9 mouse cellular contexts compared by ENCODE assay signal in genomic region chr11:73198190-73198589, GRCm38 (mm10). TPM values are rescaled to one million over a fixed set of nuclear protein-coding genes. Genes with fewer than 3 reads are reported as not detected.
DNase-seq lines count a peak whose midpoint lies in the region; ATAC-seq and TF ChIP-seq lines count a peak whose summit lies in the region.
"Had no signal": no experiment of that assay in that cellular context is flagged by ENCODE, and none has a peak within 500 bp of the region (broad histone marks: within the 10 kb centered on the region; RNA-seq: fewer than 3 reads in every experiment).

No protein-coding gene starts in this region.

- 0 out of 2 replicates have a peak overlapping the region, but pooled peaks have one; percentile 68 for H3K27ac ChIP-seq in heart, embryonic 13.5 days (replicated peaks)
- H3K27ac ChIP-seq in ES-E14 (ENCODE audit: insufficient read depth, low read depth, low read length, poor library complexity, severe bottlenecking) (no peak overlapping the region), macrophage (peak overlapping the region; percentile 81)
- peak overlapping the region; percentile 86; the same call in 1 of the 2 replicates for H3K27ac ChIP-seq in hindbrain, embryonic 10.5 days

- 3% methylated on average over 1 of the region's 1 CpGs for WGBS in heart, embryonic 13.5 days
- 2% methylated on average over 1 of the region's 1 CpGs for whole genome bisulfite sequencing in hindbrain, embryonic 10.5 days
- WGBS in macrophage (ENCODE audit: missing documents): 22% methylated on average over 1 of the region's 1 CpGs

- H3K9ac ChIP-seq in heart, embryonic 13.5 days: peak overlapping the region; percentile 92
- no peak overlapping the region; the same call in 1 of the 2 replicates for H3K9ac ChIP-seq in ES-E14 (ENCODE audit: insufficient read depth, low read depth, low read length, poor library complexity, severe bottlenecking)

- H3K79me2 ChIP-seq in macrophage (ENCODE audit: inconsistent target): peaks cover 36% of the 10 kb centered on the region

- no peaks in the 10 kb centered on the region for H3K27me3 ChIP-seq in heart, embryonic 13.5 days (replicated peaks)
- H3K27me3 ChIP-seq in hindbrain, embryonic 10.5 days (ENCODE audit: insufficient read depth, poor library complexity, severe bottlenecking): peaks cover 15% of the 10 kb centered on the region

- no peak for DNase-seq in heart, postnatal 25 days (ENCODE audit: low spot score)
- no peak for DNase-seq in ES-E14 (ENCODE audit: low read depth, low spot score)
- DNase-seq in hindbrain, embryonic 10.5 days (ENCODE audit: low spot score): no peak
- DNase-seq in gastrocnemius, postnatal 25 days: no peak
- no peak for DNase-seq in urinary bladder, postnatal 25 days (ENCODE audit: low spot score)
- DNase-seq in right cerebral cortex, postnatal 25 days: no peak

- no peaks in the 10 kb centered on the region for H3K9me3 ChIP-seq in heart, embryonic 13.5 days
- no peaks in the 10 kb centered on the region for H3K9me3 ChIP-seq in ES-E14 (ENCODE audit: control insufficient read depth, insufficient read depth, low read depth, low read length)
- H3K9me3 ChIP-seq in hindbrain, embryonic 10.5 days: no peaks in the 10 kb centered on the region

- in situ Hi-C loops in ES-E14 (cut with MboI; ENCODE audit: low sequenced_read_pairs in 2 of 2, unreplicated experiment in 2 of 2): no loop called here

- peaks cover 16% of the 10 kb centered on the region for H3K4me1 ChIP-seq in heart, embryonic 13.5 days
- no peaks in the 10 kb centered on the region for H3K4me1 ChIP-seq in ES-E14 (ENCODE audit: control insufficient read depth in 2 of 2, insufficient read depth in 2 of 2, low read length in 2 of 2, poor library complexity in 1 of 2)
- H3K4me1 ChIP-seq in hindbrain, embryonic 10.5 days (replicated peaks): peaks cover 22% of the 10 kb centered on the region

- no peak for ATAC-seq in heart, embryonic 13.5 days (ENCODE audit: extremely low read depth, insufficient number of reproducible peaks, low FRiP score, low TSS enrichment)

- peak overlapping the region; percentile 98 for H3K4me2 ChIP-seq in heart, embryonic 13.5 days

- intact Hi-C loops in heart, postnatal 25 days (cut with DNase I): loop anchor here (2.0 kb wide), 1 partner anchor 19 kb away; no protein-coding TSS in a partner anchor

- peaks cover 10% of the 10 kb centered on the region for H3K36me3 ChIP-seq in heart, embryonic 13.5 days
- H3K36me3 ChIP-seq in ES-E14 (ENCODE audit: control insufficient read depth, insufficient read depth, low read length, poor library complexity, severe bottlenecking): no peaks in the 10 kb centered on the region
- H3K36me3 ChIP-seq in hindbrain, embryonic 10.5 days: peaks cover 18% of the 10 kb centered on the region; the same call in 1 of the 2 replicates
- no peaks in the 10 kb centered on the region; the same call in 1 of the 2 replicates for H3K36me3 ChIP-seq in macrophage (ENCODE audit: inconsistent target)

- peak overlapping the region; percentile 85 for H3K4me3 ChIP-seq in heart, embryonic 13.5 days
- H3K4me3 ChIP-seq in ES-E14 (ENCODE audit: insufficient read depth in 1 of 2, low read depth in 1 of 2, low read length in 2 of 2, poor library complexity in 1 of 2, severe bottlenecking in 1 of 2): peak overlapping the region; percentile 81 to 96; a peak in 3 of 4 replicates
- peak overlapping the region; percentile 73 for H3K4me3 ChIP-seq in hindbrain, embryonic 10.5 days
- H3K4me3 ChIP-seq in macrophage (ENCODE audit: inconsistent target): peak overlapping the region; percentile 94

TF ChIP-seq in ES-E14, 5 proteins besides CTCF, POLR2A, EP300 and RAD21:
- TF ChIP-seq MAFK (IDR thresholded peaks at IDR 0.05; ENCODE audit: insufficient read depth, low read depth, low read length) (no peak), ZNF384 (IDR thresholded peaks at IDR 0.05; ENCODE audit: low read depth, low read length) (no peak), ZC3H11A (IDR thresholded peaks at IDR 0.05; ENCODE audit: borderline replicate concordance, low read depth, low read length) (no peak), HCFC1 (IDR thresholded peaks at IDR 0.05; ENCODE audit: borderline replicate concordance, insufficient read depth, low read length) (no peak), CHD2 (IDR thresholded peaks at IDR 0.05; ENCODE audit: low read depth, low read length) (no peak)

RNA-seq across cellular contexts. Expression of gene Ctns, which starts 0.7 kb away (rescaled TPM):
- 11.0 and 11.7 TPM in 2 replicates for polyA plus RNA-seq in heart, embryonic 13.5 days (2015; fragmentation: Nextera tagmentation; extraction: Ambion mirVana)
- total RNA-seq in heart, postnatal 25 days (2021): 10 to 100 TPM; 12.1 to 14.3 TPM
- total RNA-seq in ES-E14 (2012; rRNA removed): 15.8 and 22.1 TPM in 2 replicates
- polyA plus RNA-seq in hindbrain, embryonic 10.5 days (2016; fragmentation: Nextera tagmentation; extraction: Ambion mirVana): 15.4 and 19.9 TPM in 2 replicates
- 100 to 1,000 TPM in 1 of 26 experiments, 10 to 100 TPM in 25; 14.4 to 106 (median 40.0) TPM for total RNA-seq in macrophage (2018; cell fraction: chromatin; rRNA removed)
- total RNA-seq in macrophage (2018; cell fraction: cytosol; rRNA removed): 10 to 100 TPM; 21.6 to 71.3 (median 33.0) TPM
- 100 to 1,000 TPM in 5 of 26 experiments, 10 to 100 TPM in 21; 23.7 to 128 (median 60.2) TPM for total RNA-seq in macrophage (2018; cell fraction: nucleus; rRNA removed)
- polyA plus RNA-seq in macrophage (2018): 28.3 to 65.1 TPM (median 44.3 TPM) in 3 replicates
- total RNA-seq in gastrocnemius, postnatal 25 days (2021): 1 to 10 TPM; 5.6 to 7.4 TPM

RNA-seq across cellular contexts. Expression of gene Shpk, which starts 1.1 kb away (rescaled TPM):
- polyA plus RNA-seq in heart, embryonic 13.5 days (2015; fragmentation: Nextera tagmentation; extraction: Ambion mirVana): 0.56 and 0.60 TPM in 2 replicates
- total RNA-seq in heart, postnatal 25 days (2021): 1 to 10 TPM; 1.4 TPM
- total RNA-seq in ES-E14 (2012; rRNA removed): 1.3 and 2.3 TPM in 2 replicates
- polyA plus RNA-seq in hindbrain, embryonic 10.5 days (2016; fragmentation: Nextera tagmentation; extraction: Ambion mirVana): 1.1 and 1.7 TPM in 2 replicates
- total RNA-seq in macrophage (2018; cell fraction: chromatin; rRNA removed): 10 to 100 TPM in 1 of 26 experiments, 1 to 10 TPM in 19, under 1 TPM in 6; 0.21 to 10.4 (median 4.2) TPM
- 1 to 10 TPM; 1.2 to 4.9 (median 4.0) TPM for total RNA-seq in macrophage (2018; cell fraction: cytosol; rRNA removed)
- total RNA-seq in macrophage (2018; cell fraction: nucleus; rRNA removed): 1 to 10 TPM in 23 of 26 experiments, under 1 TPM in 3; 0.38 to 9.6 (median 4.4) TPM
- polyA plus RNA-seq in macrophage (2018): 3.1 to 4.5 TPM (median 3.4 TPM) in 3 replicates
- total RNA-seq in gastrocnemius, postnatal 25 days (2021): 1 to 10 TPM in 1 of 2 experiments, under 1 TPM in 1; 0.59 to 1.0 TPM

RNA-seq across cellular contexts. Expression of gene Tax1bp3, which starts 21.3 kb away (rescaled TPM):
- polyA plus RNA-seq in heart, embryonic 13.5 days (2015; fragmentation: Nextera tagmentation; extraction: Ambion mirVana): 236 and 262 TPM in 2 replicates
- 10 to 100 TPM; 45.9 to 50.0 TPM for total RNA-seq in heart, postnatal 25 days (2021)
- total RNA-seq in ES-E14 (2012; rRNA removed): 18.4 and 55.0 TPM in 2 replicates
- polyA plus RNA-seq in hindbrain, embryonic 10.5 days (2016; fragmentation: Nextera tagmentation; extraction: Ambion mirVana): 207 and 237 TPM in 2 replicates
- 10 to 100 TPM in 20 of 26 experiments, 1 to 10 TPM in 6; 2.8 to 30.3 (median 13.4) TPM for total RNA-seq in macrophage (2018; cell fraction: chromatin; rRNA removed)
- 10 to 100 TPM; 23.9 to 50.8 (median 36.4) TPM for total RNA-seq in macrophage (2018; cell fraction: cytosol; rRNA removed)
- 10 to 100 TPM in 21 of 26 experiments, 1 to 10 TPM in 5; 7.3 to 26.7 (median 16.3) TPM for total RNA-seq in macrophage (2018; cell fraction: nucleus; rRNA removed)
- 31.5 to 54.1 TPM (median 45.7 TPM) in 3 replicates for polyA plus RNA-seq in macrophage (2018)
- total RNA-seq in gastrocnemius, postnatal 25 days (2021): 10 to 100 TPM; 10.1 to 15.2 TPM

RNA-seq across cellular contexts. Expression of gene Emc6, which starts 21.4 kb away (rescaled TPM):
- polyA plus RNA-seq in heart, embryonic 13.5 days (2015; fragmentation: Nextera tagmentation; extraction: Ambion mirVana): 93.0 and 101 TPM in 2 replicates
- total RNA-seq in heart, postnatal 25 days (2021): 10 to 100 TPM; 78.3 to 84.4 TPM
- 80.7 and 95.4 TPM in 2 replicates for total RNA-seq in ES-E14 (2012; rRNA removed)
- 132 and 134 TPM in 2 replicates for polyA plus RNA-seq in hindbrain, embryonic 10.5 days (2016; fragmentation: Nextera tagmentation; extraction: Ambion mirVana)
- total RNA-seq in macrophage (2018; cell fraction: chromatin; rRNA removed): 10 to 100 TPM in 4 of 26 experiments, 1 to 10 TPM in 22; 2.5 to 11.7 (median 7.7) TPM
- 10 to 100 TPM; 27.5 to 39.7 (median 34.7) TPM for total RNA-seq in macrophage (2018; cell fraction: cytosol; rRNA removed)
- 10 to 100 TPM in 24 of 26 experiments, 1 to 10 TPM in 2; 7.9 to 32.0 (median 16.5) TPM for total RNA-seq in macrophage (2018; cell fraction: nucleus; rRNA removed)
- polyA plus RNA-seq in macrophage (2018): 17.6 to 52.2 TPM (median 32.5 TPM) in 3 replicates
- total RNA-seq in gastrocnemius, postnatal 25 days (2021): 10 to 100 TPM; 77.8 to 87.8 TPM

RNA-seq across cellular contexts. Expression of gene Trpv1, which starts 35.9 kb away (rescaled TPM):
- not detected in 2 replicates for polyA plus RNA-seq in heart, embryonic 13.5 days (2015; fragmentation: Nextera tagmentation; extraction: Ambion mirVana)
- not detected for total RNA-seq in heart, postnatal 25 days (2021)
- 0.16 and 0.22 TPM in 2 replicates for total RNA-seq in ES-E14 (2012; rRNA removed)
- polyA plus RNA-seq in hindbrain, embryonic 10.5 days (2016; fragmentation: Nextera tagmentation; extraction: Ambion mirVana): not detected in 2 replicates
- total RNA-seq in macrophage (2018; cell fraction: chromatin; rRNA removed): not detected
- not detected for total RNA-seq in macrophage (2018; cell fraction: cytosol; rRNA removed)
- total RNA-seq in macrophage (2018; cell fraction: nucleus; rRNA removed): under 1 TPM in 1 of 26 experiments, not detected in 25; 0.37 TPM
- polyA plus RNA-seq in macrophage (2018): not detected in 3 replicates
- total RNA-seq in gastrocnemius, postnatal 25 days (2021): under 1 TPM in 1 of 2 experiments, not detected in 1; 0.21 TPM
- total RNA-seq: left cerebral cortex, postnatal 36 days had no signal
